Mouse (Mus musculus) cerebellum, adult 2 months (tissue): ENCODE measurements at regions not wholly inside any gene's neighbourhood (a gene's known extent, or its start where the extent isn't known, plus 50 kb on each side); places are given as distances from the start of the nearest gene placed in this dataset.

Source experiments
- CTCF ChIP-seq: fragments of 200-500 bp; IDR thresholded peaks from 2 replicates; pipeline ENCODE4 v1.5.1; 2011; ENCODE audit warnings: low read depth, mild to moderate bottlenecking, control low read depth, low read length, moderate library complexity, borderline replicate concordance; ENCODE audit not compliant: insufficient read depth
- POLR2A ChIP-seq: fragments of 200-500 bp; IDR thresholded peaks from 2 replicates; pipeline ENCODE4 v1.6.1; 2011; ENCODE audit warnings: low read length, control low read depth, borderline replicate concordance; ENCODE audit not compliant: insufficient read depth

DNA sequence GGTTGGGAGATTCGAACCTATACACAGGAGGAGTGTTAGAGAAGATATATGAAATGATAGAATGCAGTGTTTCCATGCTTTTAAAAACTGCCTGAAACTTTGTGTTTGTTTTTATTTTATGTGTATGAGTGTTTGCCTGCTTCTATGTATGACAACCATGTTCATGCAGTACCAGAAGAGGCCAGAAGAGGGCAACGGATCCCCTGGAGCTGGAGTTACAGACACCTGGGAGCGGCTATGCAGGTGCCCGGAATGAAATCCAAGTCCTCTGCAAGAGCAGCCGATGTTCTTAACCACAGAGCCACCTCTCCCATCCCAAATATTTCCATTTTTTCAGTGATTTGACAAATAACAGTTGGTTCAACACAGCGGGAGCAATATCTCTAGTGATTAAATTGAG is 247.5 kb upstream of the Dio3 start:
- no peak for TF ChIP-seq CTCF
- TF ChIP-seq POLR2A, result no peak
